Mouse (Mus musculus) layer of hippocampus, adult 18-20 months (tissue): Measurements from ENCODE around the gene Oca2. TPM values are rescaled to one million over a fixed set of nuclear protein-coding genes. Genes with fewer than 3 reads are reported as not detected.

Experiments
- DNase-seq, 2 experiments: peaks; one replicate each; pipeline ENCODE4 v3.0.0; 2022; ENCODE audit warnings: low spot score in 2 of 2
- total RNA-seq, 2 experiments: library from RNA; stranded (reverse); gene quantifications; 2 replicates each; pipeline ENCODE4 v1.2.3; 2021

Oca2 gene
- total RNA-seq, 2 experiments from 2014 or later, result 0.22 to 0.33 TPM

DNA sequence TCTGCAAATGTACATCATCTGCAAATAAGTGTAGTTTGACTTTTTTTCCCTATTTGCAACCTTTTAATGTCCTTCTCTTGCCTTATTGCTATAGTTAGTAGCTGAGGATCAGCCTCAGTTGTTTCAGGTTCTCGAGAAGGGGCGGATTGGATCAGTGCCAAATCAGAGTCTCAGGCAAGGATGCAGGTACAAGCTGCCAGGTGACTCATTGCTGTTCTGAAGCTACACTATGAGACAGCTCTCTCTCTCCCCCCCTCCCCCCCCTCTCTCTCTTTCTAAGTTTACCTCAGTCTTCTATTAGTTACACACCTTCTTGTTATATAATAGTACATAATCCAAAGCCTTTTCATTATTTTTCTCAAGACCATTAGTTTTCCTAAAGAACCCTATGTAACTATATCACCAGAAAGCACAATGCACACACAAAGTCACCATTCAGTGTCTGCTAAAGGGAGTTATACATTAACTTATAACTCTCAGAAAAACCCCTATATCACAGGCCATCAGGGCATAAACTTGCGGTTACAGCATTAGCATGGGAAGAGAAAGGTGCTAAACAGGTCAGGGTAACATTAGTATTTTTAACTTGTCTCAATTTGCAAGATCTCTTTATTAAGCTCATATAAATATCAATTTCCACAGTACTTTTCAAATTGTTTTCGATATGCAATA lies 142.3 kb downstream of the Oca2 start:
- DNase-seq, result no peak

DNA sequence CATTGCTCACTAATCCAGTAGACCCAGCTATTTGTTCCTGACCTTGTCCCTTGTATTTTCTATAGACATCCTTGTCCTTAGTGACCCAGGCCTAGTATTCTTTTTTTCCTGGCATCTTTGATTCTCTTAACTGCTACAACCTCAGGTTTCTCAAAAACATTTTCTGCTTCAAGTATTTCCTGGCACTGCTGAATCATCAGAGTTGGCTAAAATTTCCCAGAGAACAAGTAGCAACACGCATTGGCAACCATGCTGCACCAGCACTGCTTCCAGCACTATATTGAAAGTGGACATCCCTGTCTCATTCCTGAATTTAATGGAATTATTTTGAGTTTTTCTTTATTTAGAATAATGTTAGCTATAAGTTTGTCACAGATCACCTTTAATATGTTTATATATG lies 143.1 kb downstream of the Oca2 start:
- DNase-seq, result peak in 1 of 2 experiments; percentile 3

DNA sequence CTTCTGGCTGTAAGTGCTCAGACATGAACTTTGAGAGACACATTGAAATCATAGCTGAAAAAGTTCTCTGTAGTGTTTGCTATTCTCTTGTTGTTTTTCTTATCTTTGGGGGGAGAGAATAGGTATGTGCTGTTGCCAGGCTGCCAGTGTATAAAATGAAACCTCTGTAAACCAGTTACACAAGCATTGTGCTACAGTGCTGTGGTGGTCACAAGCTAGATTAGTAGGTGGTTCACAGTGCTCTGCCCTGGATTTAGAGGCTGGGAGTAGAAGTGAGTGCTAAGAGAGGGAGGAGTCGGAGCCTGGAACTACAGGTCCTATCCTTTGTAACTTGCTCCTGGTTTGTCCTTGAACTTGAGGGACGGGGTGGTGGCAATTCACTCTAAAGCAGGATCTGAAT lies 148.7 kb downstream of the Oca2 start:
- DNase-seq, result no peak

DNA sequence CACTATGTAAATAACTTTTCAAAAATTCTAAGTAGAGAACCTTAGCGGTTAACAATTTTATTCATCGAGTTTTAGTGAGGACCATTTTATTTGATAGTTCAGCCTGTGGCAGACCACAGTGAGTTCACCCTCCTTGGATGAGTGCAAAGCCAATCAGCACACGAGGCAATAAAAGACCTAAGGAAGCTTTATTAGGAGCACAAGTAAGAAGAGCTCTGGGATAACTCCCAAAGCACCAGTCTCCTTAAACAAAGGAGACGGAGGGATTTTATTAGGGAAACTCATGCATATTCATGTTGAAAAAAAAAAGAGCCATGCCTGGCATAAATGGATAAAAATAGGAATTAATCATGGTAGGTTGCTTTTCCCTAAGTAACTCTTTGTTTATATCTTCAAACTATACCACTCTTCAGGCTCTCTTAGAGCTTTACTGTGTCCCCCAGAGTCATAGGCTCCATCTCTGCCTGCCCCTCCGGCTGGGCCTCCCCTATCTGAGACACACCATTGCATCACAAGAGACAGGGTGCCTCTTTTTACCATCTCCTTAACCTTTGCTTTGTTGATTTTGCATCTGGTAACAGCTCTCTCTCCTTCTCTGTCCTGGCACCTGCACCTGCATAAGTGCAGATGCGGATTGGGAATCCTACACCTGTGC lies 178.7 kb downstream of the Oca2 start:
- no peak for DNase-seq

DNA sequence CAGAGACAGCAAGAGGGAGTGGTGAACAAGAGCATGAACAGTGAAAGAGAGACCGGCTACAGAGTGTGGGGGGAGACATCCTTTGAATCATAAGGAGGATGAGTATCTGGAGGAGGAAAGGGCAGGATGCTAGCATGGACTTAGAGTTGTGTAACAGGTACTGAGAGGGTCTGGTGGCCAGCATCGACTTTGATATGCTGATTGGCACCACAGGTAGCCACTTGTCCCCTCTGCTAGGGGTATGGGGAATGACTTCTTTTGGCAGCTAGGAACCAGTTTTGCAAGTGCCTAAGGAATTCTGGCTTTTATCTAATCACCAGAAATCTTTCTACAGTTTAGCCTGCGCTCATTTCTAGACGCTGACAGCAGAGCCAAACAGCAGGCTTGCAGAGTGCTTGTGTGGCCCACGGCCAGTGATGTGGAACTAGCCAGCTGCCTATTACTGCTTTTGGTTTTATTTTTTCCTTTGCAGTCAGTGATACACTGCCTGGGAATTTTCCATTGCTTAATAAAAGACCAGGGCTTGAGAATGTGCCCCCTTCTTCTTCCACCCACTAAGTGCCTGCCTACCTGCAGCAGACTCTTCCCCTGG lies 179.8 kb downstream of the Oca2 start:
- DNase-seq, result peak; percentile 45 to 51

DNA sequence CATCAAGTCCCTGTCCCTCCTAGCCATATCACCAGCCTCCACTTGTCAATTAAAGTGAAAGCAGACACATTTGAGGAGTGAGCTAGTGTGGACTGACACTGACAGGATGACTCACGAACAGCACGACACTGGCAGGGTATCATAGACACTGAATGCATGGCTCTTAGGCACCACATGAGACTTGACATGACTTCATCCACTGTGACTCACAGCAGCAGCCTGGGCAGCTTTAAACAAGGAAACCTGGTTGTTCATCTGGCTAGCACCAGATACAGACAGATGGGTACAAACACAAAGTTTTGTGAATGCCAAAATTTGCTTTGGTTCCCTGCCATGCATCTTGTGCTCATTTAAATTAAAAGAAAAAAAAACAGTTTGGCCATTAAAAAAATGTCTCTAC lies 182.4 kb downstream of the Oca2 start:
- DNase-seq, result peak; percentile 54 to 82

DNA sequence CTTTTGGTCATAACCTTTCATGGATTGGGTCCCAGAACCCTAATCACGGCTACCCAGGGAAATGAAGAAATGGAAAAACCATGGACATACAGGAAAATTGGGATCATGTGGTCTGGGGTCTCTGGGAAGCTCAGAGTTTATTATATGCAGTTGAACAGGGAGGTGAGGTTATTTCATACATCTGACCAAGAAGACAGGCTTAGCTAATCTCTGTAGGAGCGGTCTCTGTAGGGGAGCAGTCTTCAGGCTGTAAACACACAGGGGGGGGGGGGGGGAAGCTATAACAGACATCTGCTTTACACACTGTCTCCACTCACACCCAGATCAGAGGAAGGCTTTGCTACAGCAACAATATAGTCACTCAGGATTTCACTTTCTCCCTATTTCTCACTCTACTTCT lies 184.0 kb downstream of the Oca2 start:
- DNase-seq, result no peak

DNA sequence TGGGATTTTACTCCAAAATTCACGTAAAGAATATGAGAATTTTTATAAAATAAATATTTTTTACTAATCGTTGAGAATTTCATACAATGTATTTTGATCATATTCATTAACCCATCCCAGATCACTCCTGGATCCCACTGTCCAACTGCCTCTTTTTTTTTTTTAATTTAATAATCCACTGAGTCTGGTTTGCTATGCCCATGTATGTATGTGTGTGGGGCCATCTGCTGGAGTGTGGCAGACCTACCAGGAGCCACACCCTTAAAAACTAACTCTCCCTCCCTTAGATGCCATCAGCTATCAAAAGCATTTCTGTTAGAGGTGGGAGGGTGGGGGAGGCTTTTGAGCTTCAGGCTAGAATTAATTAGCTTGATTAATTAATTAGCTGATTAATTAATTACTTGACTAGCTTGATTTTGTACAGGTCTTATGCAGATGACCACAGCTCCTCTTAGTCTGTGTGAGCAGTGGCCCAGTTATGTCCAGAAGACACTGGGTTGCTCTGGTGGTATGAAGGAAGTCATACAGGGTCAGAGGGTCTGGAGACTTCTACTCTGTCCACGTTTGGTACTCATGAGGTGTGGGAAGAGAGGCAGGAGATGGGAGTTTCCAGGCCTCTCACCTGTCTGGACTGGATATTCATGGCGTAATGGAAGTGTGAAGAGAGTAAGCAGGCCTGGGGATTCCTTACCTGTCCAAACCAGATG lies 221.4 kb downstream of the Oca2 start:
- peak in 1 of 2 experiments; percentile 45 for DNase-seq

DNA sequence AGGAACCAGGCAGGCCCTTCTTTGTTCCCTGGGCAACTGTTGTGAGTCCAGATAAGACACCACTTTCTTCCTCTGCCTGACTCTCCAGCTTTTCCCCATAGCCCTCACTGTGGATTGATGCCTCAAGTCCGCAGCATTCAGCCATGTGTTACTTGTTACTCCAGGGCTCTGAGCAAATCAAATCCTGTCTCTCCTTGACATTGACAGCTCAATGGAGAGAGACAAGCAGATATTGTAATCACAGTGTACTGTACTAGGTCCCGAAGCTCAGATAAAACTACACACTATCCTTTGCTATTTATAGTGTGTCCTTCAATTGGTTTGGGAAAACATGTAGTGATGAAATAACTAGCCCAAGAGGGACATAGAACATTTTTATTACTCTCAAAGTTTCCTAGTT lies 258.7 kb downstream of the Oca2 start:
- no peak for DNase-seq

DNA sequence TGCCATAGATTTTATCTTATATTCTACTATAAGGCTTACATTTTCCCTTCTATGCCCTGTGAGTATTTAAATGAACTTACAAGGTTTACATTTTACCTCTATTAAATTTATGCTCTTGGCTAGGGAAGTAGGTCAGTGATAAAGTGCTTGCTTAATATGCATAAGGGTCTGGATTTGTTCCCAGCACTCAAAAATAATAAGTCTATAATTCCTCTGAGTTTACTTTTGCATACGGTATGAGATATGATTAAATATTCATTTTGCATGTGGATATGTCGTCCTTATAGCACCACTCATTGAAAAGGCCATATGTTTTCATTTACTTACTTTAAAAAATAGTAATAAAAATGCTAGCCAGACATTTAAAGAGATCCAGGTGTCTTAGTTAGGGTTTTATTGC lies 259.8 kb downstream of the Oca2 start:
- no peak for DNase-seq

DNA sequence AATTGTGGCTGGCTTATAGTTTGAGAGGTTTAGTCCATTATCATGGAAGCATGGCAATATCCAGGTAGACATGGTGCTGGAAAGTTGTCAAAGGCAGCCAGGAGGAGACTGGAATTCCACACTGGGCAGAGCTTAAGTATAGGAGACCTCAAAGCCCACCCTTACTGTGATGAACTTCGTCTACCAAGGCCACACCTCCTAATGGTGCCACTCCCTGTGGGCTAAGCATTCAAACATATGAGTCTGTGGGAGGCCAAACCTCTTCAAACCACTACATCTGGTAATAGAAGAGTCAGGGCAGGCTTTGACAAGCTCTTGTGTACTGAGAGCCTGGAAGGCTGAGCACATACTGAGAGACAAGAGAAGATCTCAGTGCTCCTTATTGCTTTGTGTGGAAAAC lies 260.2 kb downstream of the Oca2 start:
- no peak for DNase-seq

DNA sequence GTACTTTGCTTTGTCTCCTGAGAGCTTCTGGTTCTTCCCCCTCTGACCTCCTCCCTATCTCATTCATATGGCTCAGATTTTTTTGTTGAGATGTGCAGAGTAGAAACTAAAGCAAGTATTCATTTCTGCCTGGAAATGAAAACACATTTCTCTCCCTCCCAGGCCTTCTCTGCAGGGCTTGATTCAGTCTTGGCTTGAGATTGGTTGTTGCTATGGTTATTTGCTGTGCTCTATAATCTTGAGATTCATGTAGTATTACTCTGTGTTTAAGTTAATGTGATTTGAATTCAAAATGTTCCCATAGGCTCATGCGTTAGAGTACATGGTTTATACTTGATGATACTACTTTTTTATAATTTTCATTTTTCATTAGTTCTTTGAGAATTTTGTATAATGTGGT lies 260.9 kb downstream of the Oca2 start:
- no peak for DNase-seq

DNA sequence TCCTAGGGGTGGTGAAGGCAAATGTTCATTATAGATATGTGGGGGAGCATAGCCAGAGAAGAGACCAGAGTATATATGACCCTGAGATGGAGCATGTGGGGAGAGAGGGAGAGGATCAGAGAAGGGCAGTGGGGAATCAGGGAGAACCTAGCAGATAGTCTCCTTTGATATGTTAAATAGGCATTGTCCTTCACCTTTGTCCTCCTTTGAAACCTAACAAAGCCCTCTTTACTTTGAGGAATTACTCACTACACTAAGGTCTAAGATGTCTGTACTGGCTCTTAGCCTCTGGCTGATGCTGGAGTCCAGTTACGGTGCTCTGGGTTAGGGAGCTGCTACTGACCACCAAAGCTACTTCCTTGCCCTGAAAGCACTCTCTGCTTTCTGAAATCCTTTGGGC lies 279.0 kb downstream of the Oca2 start:
- no peak for DNase-seq

DNA sequence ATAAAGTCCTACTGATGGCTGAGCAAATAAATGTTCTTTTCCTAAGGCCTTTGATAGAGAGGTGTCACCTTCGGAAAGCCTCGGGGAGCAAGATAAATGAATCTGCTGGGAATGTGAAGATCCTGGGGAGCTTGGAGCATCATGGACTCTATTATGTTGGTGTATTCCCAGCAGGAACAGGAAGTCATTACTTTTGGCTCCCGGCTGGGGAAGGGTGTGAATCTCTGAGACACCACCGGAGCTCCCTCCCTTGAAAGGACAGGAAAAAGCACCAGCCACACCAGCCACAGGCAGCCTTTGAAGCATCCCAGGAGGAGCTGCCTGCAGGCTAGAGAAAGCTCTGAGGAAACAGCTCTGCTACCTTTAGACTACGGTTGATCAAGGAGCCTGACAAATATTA lies 280.2 kb downstream of the Oca2 start:
- no peak for DNase-seq

DNA sequence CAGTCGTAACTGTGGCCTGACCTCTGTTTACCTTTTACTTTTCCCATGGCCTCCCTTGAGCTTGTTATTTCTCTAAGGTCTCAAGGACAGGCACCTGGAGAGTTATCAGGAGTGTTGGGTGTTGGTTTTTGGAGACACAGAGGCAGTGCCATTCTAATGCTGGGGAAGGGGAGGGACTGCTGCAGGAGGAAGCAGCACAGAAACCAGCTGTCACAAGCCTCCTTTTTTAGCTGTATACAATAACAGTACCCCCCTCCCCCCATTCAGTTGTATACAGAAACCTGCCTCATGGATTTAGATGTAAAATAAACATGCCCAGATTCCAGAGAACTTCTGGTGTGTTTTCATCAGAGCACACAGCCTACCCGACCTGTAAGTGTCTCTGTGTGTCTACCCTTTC lies 295.3 kb downstream of the Oca2 start:
- DNase-seq, result no peak

DNA sequence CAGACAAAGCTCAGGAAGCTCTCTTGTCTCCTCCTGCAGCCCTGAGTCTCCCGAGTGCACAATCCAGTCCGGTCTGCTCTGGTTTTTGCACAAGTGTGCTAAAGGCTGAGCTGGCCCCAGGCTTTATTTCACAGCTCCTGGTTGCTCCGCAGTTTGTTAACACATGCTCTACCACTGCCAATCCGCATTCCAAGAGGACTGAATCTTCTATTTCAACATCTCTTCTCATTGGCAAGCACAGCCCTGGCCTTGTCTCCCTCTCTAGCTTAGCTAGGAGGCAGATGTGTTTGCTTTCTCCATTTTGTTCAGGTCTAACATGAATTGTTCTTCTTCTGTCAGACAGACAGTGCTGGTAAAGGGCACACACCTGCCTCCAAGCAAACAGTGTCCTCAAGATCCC lies 309.7 kb downstream of the Oca2 start:
- DNase-seq, result no peak

DNA sequence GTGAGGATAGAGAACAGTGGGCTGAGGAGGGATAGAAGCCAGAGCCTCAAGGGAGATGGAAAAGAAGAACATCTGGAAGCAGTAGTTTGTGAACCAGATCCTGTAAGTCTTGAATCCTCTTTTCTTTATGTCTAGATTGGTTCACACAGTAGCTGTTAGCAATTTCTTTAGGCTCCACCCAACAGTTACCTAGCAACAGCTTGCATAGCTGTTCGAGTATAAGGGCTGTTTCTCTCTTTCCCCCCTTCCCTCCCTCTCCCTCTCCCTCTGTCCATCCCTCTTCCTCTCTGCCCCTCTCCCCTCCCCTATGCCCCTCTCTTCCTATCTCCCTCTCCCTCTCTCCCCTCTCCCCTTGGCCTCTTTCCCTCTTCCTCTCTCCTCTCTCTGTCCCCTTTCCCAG lies 312.2 kb downstream of the Oca2 start:
- no peak for DNase-seq

Other genes starting within 250 kb of the Oca2 start
- gene Nipa1, start 219.8 kb upstream of the Oca2 start, total RNA-seq, result 10 to 100 TPM; 57.1 to 59.4 TPM
- gene Herc2, start 189.6 kb upstream of the Oca2 start, total RNA-seq, result 100 to 1,000 TPM; 122 to 136 TPM